Mouse (Mus musculus) liver, postnatal 0 days (tissue): Measurements from ENCODE around the gene Me3. TPM values are rescaled to one million over a fixed set of nuclear protein-coding genes. Genes with fewer than 3 reads are reported as not detected.
A peak's percentile ranks its signal among the peaks of the same experiment; 100 is the strongest.

ENCODE experiments used
- ATAC-seq: fragments of 200-750 bp; cut with Nextera tagmentation; 2 replicates; pipeline ENCODE4 v1.8.0; 2017; ENCODE audit warnings: mild to moderate bottlenecking, moderate library complexity
- DNase-seq: peaks from one replicate; pipeline ENCODE4 v3.0.0-alpha.2; 2016
- H3K27ac ChIP-seq: fragments of 300-500 bp; sonication (generic); 2 replicates; pipeline ENCODE4 v1.5.1; 2014; ENCODE audit warnings: antibody characterized with exemption, moderate library complexity, mild to moderate bottlenecking, low read depth
- H3K27me3 ChIP-seq: fragments of 300-500 bp; sonication (generic); 2 replicates; pipeline ENCODE4 v1.6.1; 2014; ENCODE audit warnings: low read length, control low read depth, mixed read lengths; ENCODE audit not compliant: insufficient read depth
- H3K36me3 ChIP-seq: fragments of 300-500 bp; sonication (generic); replicated peaks from 2 replicates; pipeline ENCODE4 v1.6.1; 2014; ENCODE audit warnings: mild to moderate bottlenecking, control low read depth, low read length, moderate library complexity, mixed read lengths; ENCODE audit not compliant: insufficient read depth
- H3K4me1 ChIP-seq: fragments of 300-500 bp; sonication (generic); 2 replicates; pipeline ENCODE4 v1.6.1; 2014; ENCODE audit warnings: antibody characterized with exemption, mild to moderate bottlenecking, control low read depth; ENCODE audit not compliant: insufficient read depth
- H3K4me2 ChIP-seq: fragments of 300-500 bp; sonication (generic); 2 replicates; pipeline ENCODE4 v1.6.1; 2014; ENCODE audit warnings: low read depth, mild to moderate bottlenecking, low read length, moderate library complexity, mixed read lengths
- H3K4me3 ChIP-seq: fragments of 300-500 bp; sonication (generic); 2 replicates; pipeline ENCODE4 v1.5.1; 2014; ENCODE audit warnings: low read depth, low read length
- H3K9ac ChIP-seq: fragments of 300-500 bp; sonication (generic); replicated peaks from 2 replicates; pipeline ENCODE4 v1.6.1; 2014; ENCODE audit warnings: mild to moderate bottlenecking, moderate library complexity
- H3K9me3 ChIP-seq: fragments of 300-500 bp; sonication (generic); 2 replicates; pipeline ENCODE4 v1.6.1; 2016; ENCODE audit warnings: mild to moderate bottlenecking, control low read depth, low read length, mixed read lengths
- CTCF ChIP-seq: sonication (generic); IDR thresholded peaks from 2 replicates; pipeline ENCODE4 v1.5.1; 2016; ENCODE audit warnings: antibody characterized with exemption, low read depth
- EP300 ChIP-seq: IDR thresholded peaks from 2 replicates; pipeline ENCODE4 v1.6.1; 2016; ENCODE audit warnings: antibody characterized with exemption, low read depth, mild to moderate bottlenecking
- WGBS: fragments of 180-500 bp; shearing (Covaris S2); extraction: QIAGEN DNeasy Blood & Tissue Kit; methylation state at CpG from one replicate; pipeline ENCODE4 v1.1.7; 2014; ENCODE audit not compliant: insufficient replicate concordance; 5-methylcytosine and 5-hydroxymethylcytosine counted together
- polyA plus RNA-seq: library from polyadenylated mRNA; unstranded; fragments of >200 nt; fragmentation: Nextera tagmentation; extraction: Ambion mirVana; gene quantifications from 2 replicates; pipeline ENCODE4 v1.2.1, GENCODE M21; 2015

The Me3 gene
- polyA plus RNA-seq, 1 experiment from 2014 or later = 0.34 TPM

DNA sequence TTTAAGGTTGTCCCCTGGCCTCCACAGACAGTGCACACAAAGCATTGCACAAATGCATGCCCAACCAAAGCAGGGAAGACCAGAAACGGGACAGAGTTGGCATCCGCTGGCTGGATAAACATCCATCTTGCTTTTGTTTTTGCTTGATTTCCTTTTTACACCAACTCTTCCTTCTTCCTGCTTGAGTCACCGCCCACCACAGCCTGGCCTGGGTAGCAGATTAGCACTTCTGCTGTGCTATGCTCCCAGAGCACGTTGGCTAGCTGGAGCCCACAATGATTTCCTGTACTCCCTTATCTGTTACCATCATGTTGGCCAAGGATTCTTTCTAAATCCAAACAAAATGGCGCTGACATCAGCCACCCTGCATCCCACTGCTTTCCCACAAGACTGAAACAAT is 235.0 kb downstream of the Me3 start:
- TF ChIP-seq EP300 (no peak), CTCF (no peak)
- no peaks in the 10 kb centered on the region for H3K9me3 ChIP-seq
- no peak overlapping the region for H3K4me3 ChIP-seq
- H3K4me1 ChIP-seq = no peaks in the 10 kb centered on the region
- no peak overlapping the region for H3K27ac ChIP-seq
- no peak for DNase-seq
- no peaks in the 10 kb centered on the region for H3K27me3 ChIP-seq
- WGBS = 40% methylated on average over 5 of the region's 5 CpGs
- no peaks in the 10 kb centered on the region for H3K36me3 ChIP-seq
- H3K9ac ChIP-seq = no peak overlapping the region
- no peak for ATAC-seq
- H3K4me2 ChIP-seq = no peak overlapping the region

- no peaks in the 10 kb centered on the region for H3K27me3 ChIP-seq
- no peak overlapping the region for H3K27ac ChIP-seq
- no peaks in the 10 kb centered on the region for H3K4me1 ChIP-seq
- H3K9me3 ChIP-seq = no peaks in the 10 kb centered on the region
- TF ChIP-seq CTCF (no peak), EP300 (no peak)
- H3K9ac ChIP-seq = no peak overlapping the region
- WGBS = 75% methylated on average over 1 of the region's 1 CpGs
- DNase-seq (no peak), ATAC-seq (no peak)
- no peaks in the 10 kb centered on the region for H3K36me3 ChIP-seq
- no peak overlapping the region for H3K4me2 ChIP-seq
- no peak overlapping the region for H3K4me3 ChIP-seq
These were observed 247.5 kb downstream of the Me3 start for GRCm38 (mm10) chr7:89879686-89880085.

DNA sequence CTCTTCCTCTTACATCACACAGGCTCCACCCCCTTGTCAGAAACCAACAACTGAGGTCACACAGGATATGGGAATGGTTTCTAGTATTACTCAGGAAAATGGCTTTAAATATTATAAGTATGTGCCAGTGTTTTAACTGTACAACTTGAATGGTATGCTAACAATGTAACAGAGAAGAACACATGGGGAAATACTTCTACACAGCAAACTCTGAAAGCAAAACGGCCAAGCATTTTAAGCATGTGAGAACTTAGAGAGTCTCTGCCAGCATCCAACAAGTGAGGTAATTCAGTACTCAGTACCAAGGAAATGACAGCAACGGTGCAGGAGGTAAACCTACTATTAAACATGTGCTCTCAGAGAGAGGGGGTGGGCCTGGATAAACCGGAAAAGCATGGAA is 252.4 kb downstream of the Me3 start:
- no peak for TF ChIP-seq EP300
- TF ChIP-seq CTCF = no peak
- 56% methylated on average over 3 of the region's 3 CpGs for WGBS
- H3K4me2 ChIP-seq = no peak overlapping the region
- H3K9me3 ChIP-seq = no peaks in the 10 kb centered on the region
- H3K27me3 ChIP-seq = no peaks in the 10 kb centered on the region
- DNase-seq (no peak), ATAC-seq (no peak)
- no peaks in the 10 kb centered on the region for H3K4me1 ChIP-seq
- H3K4me3 ChIP-seq = no peak overlapping the region
- no peaks in the 10 kb centered on the region for H3K36me3 ChIP-seq
- H3K9ac ChIP-seq = no peak overlapping the region
- no peak overlapping the region for H3K27ac ChIP-seq

- Histone ChIP-seq H3K9ac (no peak overlapping the region), H3K4me1 (no peaks in the 10 kb centered on the region), H3K4me3 (no peak overlapping the region), H3K27ac (no peak overlapping the region), H3K4me2 (no peak overlapping the region), H3K27me3 (no peaks in the 10 kb centered on the region), H3K9me3 (no peaks in the 10 kb centered on the region), H3K36me3 (no peaks in the 10 kb centered on the region)
- DNase-seq (no peak), ATAC-seq (no peak)
- no peak for TF ChIP-seq CTCF
- no peak for TF ChIP-seq EP300
- 75% methylated on average over 5 of the region's 5 CpGs for WGBS
These were observed 259.2 kb downstream of the Me3 start for GRCm38 (mm10) chr7:89891412-89891811.

GRCm38 (mm10) chr7:89891856-89892255 is 259.7 kb downstream of the Me3 start:
- H3K4me2 ChIP-seq = no peak overlapping the region

DNA sequence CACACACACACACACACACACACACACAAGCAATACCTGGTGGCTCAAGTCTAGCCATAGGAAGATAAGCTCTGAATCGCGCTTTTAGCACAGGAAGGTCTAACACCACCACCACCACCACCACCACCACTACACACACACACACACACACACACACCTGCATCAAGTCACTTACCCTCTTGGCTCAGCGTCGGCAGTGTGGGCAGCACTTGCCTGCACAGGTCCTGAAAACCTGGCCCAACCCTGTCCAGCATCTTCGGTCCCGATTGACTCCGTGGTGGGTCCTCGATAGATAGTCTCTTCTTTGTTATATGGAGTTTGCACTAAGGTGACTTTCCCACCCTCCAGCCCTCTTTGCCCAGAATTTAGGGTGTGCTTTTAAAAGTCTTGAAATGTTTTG is 270.8 kb downstream of the Me3 start:
- no peaks in the 10 kb centered on the region for H3K4me1 ChIP-seq
- DNase-seq = no peak
- no peaks in the 10 kb centered on the region for H3K36me3 ChIP-seq
- H3K4me3 ChIP-seq = no peak overlapping the region
- H3K9me3 ChIP-seq = no peaks in the 10 kb centered on the region
- H3K4me2 ChIP-seq = no peak overlapping the region
- H3K27ac ChIP-seq = no peak overlapping the region
- 86% methylated on average over 8 of the region's 8 CpGs for WGBS
- TF ChIP-seq EP300 (no peak), CTCF (no peak)
- H3K27me3 ChIP-seq = no peaks in the 10 kb centered on the region
- no peak for ATAC-seq
- H3K9ac ChIP-seq = no peak overlapping the region

More at GRCm38 (mm10) chr7:89891856-89892255, 259.7 kb downstream of the Me3 start:
- no peak for ATAC-seq
- H3K27me3 ChIP-seq = no peaks in the 10 kb centered on the region
- no peak overlapping the region for H3K4me3 ChIP-seq
- DNase-seq = no peak
- 36% methylated on average over 4 of the region's 4 CpGs for WGBS
- no peak overlapping the region for H3K9ac ChIP-seq
- TF ChIP-seq EP300 (no peak), CTCF (peak; percentile 31)
- H3K4me1 ChIP-seq = no peaks in the 10 kb centered on the region
- H3K9me3 ChIP-seq = no peaks in the 10 kb centered on the region
- H3K27ac ChIP-seq = no peak overlapping the region
- no peaks in the 10 kb centered on the region for H3K36me3 ChIP-seq

- H3K9me3 ChIP-seq = no peaks in the 10 kb centered on the region
- H3K27ac ChIP-seq = no peak within 1 kb of the TSS
- WGBS = 57% methylated on average over 22 of the region's 22 CpGs
- H3K9ac ChIP-seq = no peak within 1 kb of the TSS
- H3K27me3 ChIP-seq = no peaks in the 10 kb centered on the region
- H3K4me3 ChIP-seq = no peak within 1 kb of the TSS
- DNase-seq (no peak), ATAC-seq (no peak)
- no peak within 1 kb of the TSS for H3K4me2 ChIP-seq
- no peak for TF ChIP-seq CTCF
- no peak for TF ChIP-seq EP300
- no peaks in the 10 kb centered on the region for H3K36me3 ChIP-seq
- no peaks in the 10 kb centered on the region for H3K4me1 ChIP-seq
These were observed 271.5 kb downstream of the Me3 start, which contains the start of gene Ccdc81 for GRCm38 (mm10) chr7:89903442-89904343. Gene Ccdc81 (minus strand): TSS chr7:89903629.

Other genes with a start within 250 kb of the Me3 start
- gene Tmem135, start 228.2 kb upstream of the Me3 start, polyA plus RNA-seq = 31.7 and 32.4 TPM in 2 replicates
- 4.5 and 4.7 TPM in 2 replicates for gene Fzd4, start 228.0 kb upstream of the Me3 start, polyA plus RNA-seq
- 6.9 and 7.5 TPM in 2 replicates for gene Prss23, start 105.2 kb upstream of the Me3 start, polyA plus RNA-seq